Mouse (Mus musculus) left cerebral cortex, postnatal 14 days (tissue): ENCODE measurements around the gene Ptch2. TPM values are rescaled to one million over a fixed set of nuclear protein-coding genes. Genes with fewer than 3 reads are reported as not detected.

Experiments used
- DNase-seq, 2 experiments: peaks; one replicate each; pipeline ENCODE4 v3.0.0; 2021 to 2022; ENCODE audit warnings: low spot score in 2 of 2, mixed read lengths in 1 of 2
- intact Hi-C: fragments of 180-260 bp; cut with DNase I; formaldehyde crosslinking; loops from one replicate; pipeline ENCODE4 v1.15.1; 2025
- microRNA-seq, 2 experiments: library from miRNA; unstranded; fragments of <30 nt; microRNA quantifications; one replicate each; pipeline ENCODE4 v1.2.0; 2022
- total RNA-seq, 2 experiments: library from RNA; stranded (reverse); gene quantifications; 2 replicates each; pipeline ENCODE4 v1.2.3; 2021

Gene Ptch2
- total RNA-seq, 2 experiments from 2014 or later = 1.3 to 2.4 TPM

DNA sequence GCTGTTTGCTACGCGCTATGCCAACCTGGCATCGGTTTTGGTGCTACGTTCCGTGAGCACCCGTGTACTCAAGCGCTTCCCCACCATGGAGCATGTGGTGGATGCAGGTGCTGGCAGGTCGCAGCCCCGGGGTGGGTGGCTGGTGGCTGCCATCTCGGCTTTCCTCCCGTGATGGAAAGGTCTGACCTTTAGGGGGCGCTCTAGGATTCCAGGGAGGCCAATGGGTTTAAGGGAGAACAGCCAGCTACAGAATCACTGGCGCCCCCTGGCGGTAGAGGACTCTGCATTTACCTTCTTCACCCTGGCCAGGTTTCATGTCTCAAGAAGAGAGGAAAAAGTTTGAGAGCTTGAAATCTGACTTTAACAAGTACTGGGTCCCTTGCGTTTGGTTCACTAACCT, 50.3 kb downstream of the Ptch2 start:
- peak; percentile 78 to 86 for DNase-seq
- intact Hi-C loops = no loop called here

- DNase-seq = no peak
- intact Hi-C loops = no loop called here
These were observed 52.3 kb downstream of the Ptch2 start for GRCm38 (mm10) chr4:117148047-117148713.

DNA sequence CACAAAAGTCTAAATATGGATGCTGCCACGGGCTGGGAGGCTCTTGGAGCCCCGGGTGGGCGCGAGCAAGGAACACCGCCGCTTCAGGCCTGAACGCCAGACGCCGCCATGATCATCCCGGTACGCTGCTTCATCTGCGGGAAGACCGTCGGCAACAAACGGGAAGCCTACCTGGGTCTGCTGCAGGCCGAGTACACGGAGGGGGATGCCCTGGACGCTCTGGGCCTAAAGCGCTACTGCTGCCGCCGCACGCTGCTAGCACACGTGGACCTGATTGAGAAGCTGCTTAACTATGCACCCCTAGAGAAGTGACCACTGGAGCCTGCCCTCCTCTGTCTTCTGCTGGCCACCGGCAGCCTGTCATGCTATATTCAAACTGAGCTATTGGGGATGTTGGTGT, 52.9 kb downstream of the Ptch2 start:
- intact Hi-C loops = no loop called here
- no peak for DNase-seq

- intact Hi-C loops = no loop called here
- DNase-seq = no peak
These were observed 53.7 kb downstream of the Ptch2 start for GRCm38 (mm10) chr4:117149291-117150211.

DNA sequence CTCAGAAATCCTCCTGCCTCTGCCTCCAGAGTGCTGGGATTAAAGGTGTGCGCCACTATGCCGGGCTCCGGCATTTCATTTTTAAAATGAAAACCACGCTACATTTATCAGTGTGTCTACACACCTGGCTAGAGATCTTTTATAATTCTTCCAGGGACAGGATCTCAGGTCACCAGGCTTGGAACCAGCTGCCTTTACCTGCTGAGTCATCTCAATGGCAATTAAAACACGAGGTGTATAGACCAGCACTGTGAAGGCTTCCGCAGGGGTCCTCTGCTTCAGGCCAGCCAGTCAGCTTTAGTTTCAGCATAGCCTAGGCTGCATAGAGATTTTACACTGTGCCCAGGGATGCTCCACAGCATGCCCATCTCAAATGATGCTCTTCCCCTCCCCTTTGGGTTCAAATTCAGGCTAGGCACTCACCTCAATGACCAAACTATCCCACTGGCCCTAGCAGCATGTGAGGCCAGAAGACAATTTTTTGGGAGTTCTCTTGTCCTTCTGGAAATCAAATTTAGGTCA, 54.4 kb downstream of the Ptch2 start:
- DNase-seq = no peak
- intact Hi-C loops = no loop called here

GRCm38 (mm10) chr4:117151416-117151815, 55.5 kb downstream of the Ptch2 start:
- intact Hi-C loops = no loop called here
- no peak for DNase-seq

- intact Hi-C loops = no loop called here
- no peak for DNase-seq
These were observed 56.8 kb downstream of the Ptch2 start for GRCm38 (mm10) chr4:117152714-117153113.

DNA sequence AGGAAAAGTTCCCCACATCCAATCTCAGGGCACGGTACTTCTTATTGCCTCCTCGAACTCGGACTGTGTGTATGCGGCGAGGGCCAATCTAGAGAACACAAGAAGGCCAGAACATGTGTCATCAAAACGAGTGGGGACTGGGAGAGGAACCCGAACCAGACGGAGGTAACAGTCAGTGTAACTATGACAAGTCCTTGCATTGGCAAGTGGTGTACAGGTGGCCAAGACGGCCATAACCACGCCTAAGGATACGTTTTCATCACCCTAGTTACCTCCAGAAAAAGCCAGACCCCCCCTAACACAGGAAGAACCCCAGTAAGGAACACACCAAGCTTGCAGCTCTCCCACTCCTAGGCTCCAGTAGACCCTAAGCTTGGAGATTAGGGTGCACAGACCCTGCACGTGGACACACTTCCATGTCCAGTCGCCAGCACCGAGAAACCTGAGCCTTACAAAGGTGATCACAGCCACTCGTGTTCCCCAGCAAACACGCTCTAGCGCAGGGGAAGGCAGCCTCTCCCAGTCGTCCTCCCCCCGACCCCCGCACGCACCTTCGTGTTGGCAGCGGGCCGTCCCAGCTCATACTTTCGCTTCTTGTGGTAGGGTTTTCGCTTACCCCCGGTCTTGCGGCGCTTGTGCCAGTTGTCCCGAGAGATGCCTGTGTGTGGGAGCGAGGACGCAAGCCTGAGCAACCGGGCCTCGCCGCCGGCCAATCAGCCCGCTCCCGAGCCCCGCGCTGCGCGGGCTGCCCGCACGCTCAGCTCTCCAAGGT, 59.3 kb downstream of the Ptch2 start:
- intact Hi-C loops = loop anchor here (5.0 kb wide), 1 partner anchor 62 kb away; no protein-coding TSS in a partner anchor
- DNase-seq = peak in 1 of 2 experiments; percentile 49

- intact Hi-C loops = loop anchor here (5.0 kb wide), 1 partner anchor 61 kb away; no protein-coding TSS in a partner anchor
- DNase-seq = peak; percentile 76 to 86
These were observed 60.0 kb downstream of the Ptch2 start, which contains the start of gene Rps8 for GRCm38 (mm10) chr4:117155792-117156355. Rps8 (minus strand) TSS chr4:117156243.

DNA sequence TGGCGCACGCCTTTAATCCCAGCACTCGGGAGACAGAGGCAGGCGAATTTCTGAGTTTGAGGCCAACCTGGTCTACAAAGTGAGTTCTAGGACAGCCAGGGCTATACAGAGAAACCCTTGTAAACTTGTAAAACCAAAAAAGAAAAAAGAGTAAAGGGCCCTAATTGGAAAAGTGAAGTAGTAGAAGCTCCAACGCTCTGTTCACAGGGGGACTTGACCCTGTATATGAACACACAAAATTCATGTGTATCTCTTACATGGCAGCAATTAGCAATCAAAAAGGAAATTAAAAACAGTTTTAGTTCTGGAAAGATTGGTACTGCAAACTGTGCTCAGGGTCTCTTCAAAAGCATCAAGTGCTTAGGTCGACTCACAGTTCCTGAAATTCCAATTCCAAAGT, 60.5 kb downstream of the Ptch2 start:
- intact Hi-C loops = loop anchor here (5.0 kb wide), 1 partner anchor 61 kb away; no protein-coding TSS in a partner anchor
- no peak for DNase-seq

DNA sequence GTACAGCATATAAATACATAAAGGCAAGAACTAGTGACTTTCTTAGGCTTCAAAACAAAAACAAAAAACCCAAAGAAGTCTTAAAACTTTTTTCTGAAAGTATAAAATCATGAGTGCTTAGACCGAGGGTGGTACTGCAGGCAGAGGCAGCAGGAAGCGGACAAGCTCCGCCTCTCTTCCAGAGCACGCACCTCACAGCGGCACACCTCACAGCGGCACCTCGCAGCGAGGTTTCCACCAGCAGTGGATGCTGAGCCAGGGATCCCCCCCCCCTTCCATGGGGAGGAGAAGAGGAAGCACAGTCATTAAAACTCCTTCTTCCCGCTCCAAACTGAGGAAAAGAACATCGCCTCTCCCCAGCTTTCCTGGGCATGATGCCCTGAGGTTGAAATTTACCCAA, 63.8 kb downstream of the Ptch2 start:
- no peak for DNase-seq
- intact Hi-C loops = loop anchor here (5.0 kb wide), 1 partner anchor 58 kb away; no protein-coding TSS in a partner anchor

DNA sequence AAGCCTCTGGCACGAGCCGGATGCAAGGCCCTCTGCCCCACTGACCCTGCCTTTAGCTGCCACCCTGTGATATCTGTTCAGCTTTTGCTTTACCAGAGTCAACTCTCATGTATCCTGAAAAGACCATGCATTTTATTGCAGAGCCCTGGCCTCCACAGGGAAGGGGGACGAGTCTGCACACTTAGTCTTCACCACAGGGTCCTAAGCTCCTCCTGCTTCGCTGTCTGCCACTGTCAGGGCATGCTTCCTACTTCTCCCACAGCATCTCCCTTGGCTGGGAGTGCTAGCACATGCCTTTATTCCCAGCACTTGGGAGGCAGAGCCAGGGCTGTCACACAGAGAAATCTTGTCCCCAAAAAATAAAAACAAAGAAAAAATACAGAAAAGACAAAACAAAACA, 65.3 kb downstream of the Ptch2 start:
- intact Hi-C loops = no loop called here
- DNase-seq = no peak

Small RNAs within 50 kb of the gene (microRNA-seq; reads per million reads assigned to microRNA genes)
- gene Gm22398 = 0 reads per million in 2 experiments

Other genes with a start within 250 kb of the Ptch2 start
- 1 to 10 TPM; 7.2 to 9.0 TPM for gene Zswim5, start 218.7 kb upstream of the Ptch2 start, total RNA-seq
- gene Urod, start 101.7 kb upstream of the Ptch2 start, total RNA-seq = 10 to 100 TPM; 40.8 to 46.3 TPM
- 10 to 100 TPM; 42.2 to 46.6 TPM for gene Hectd3, start 100.8 kb upstream of the Ptch2 start, total RNA-seq
- gene Eif2b3, start 76.7 kb upstream of the Ptch2 start, total RNA-seq = 10 to 100 TPM; 18.9 to 20.5 TPM
- 10 to 100 TPM; 11.8 to 12.4 TPM for gene Btbd19, start 29.6 kb downstream of the Ptch2 start, total RNA-seq
- not detected for gene Tctex1d4, start 30.7 kb downstream of the Ptch2 start, total RNA-seq
- 10 to 100 TPM; 15.6 to 16.2 TPM for gene Plk3, start 37.9 kb downstream of the Ptch2 start, total RNA-seq
- gene Rps8, start 60.2 kb downstream of the Ptch2 start, total RNA-seq = 100 to 1,000 TPM; 448 to 449 TPM
- under 1 TPM; 0.46 to 0.61 TPM for gene Kif2c, start 86.6 kb downstream of the Ptch2 start, total RNA-seq
- gene Tmem53, start 155.9 kb downstream of the Ptch2 start, total RNA-seq = 1 to 10 TPM; 2.3 to 3.6 TPM
- gene Armh1, start 156.1 kb downstream of the Ptch2 start, total RNA-seq = under 1 TPM; 0.24 to 0.59 TPM